Mouse (Mus musculus) midbrain, embryonic 15.5 days (tissue): ENCODE results near the gene Mrpl28. TPM values are rescaled to one million over a fixed set of nuclear protein-coding genes. Genes with fewer than 3 reads are reported as not detected.
A peak's percentile ranks its signal among the peaks of the same experiment; 100 is the strongest.
"Not testable (repeated sequence)": the region's sequence is repeated elsewhere in the genome, so short reads cannot be mapped to it uniquely, and the experiment has no call there.

ENCODE experiments used
- ATAC-seq: fragments of 200-750 bp; cut with Nextera tagmentation; replicated peaks from 2 replicates; pipeline ENCODE4 v1.8.0; 2017; ENCODE audit warnings: moderate TSS enrichment
- H3K27ac ChIP-seq: fragments of 300-500 bp; sonication (generic); 2 replicates; pipeline ENCODE4 v1.5.1; 2015; ENCODE audit warnings: mild to moderate bottlenecking, inconsistent platforms
- H3K27me3 ChIP-seq: fragments of 300-500 bp; sonication (generic); replicated peaks from 2 replicates; pipeline ENCODE4 v1.6.1; 2015; ENCODE audit warnings: inconsistent platforms
- H3K36me3 ChIP-seq: fragments of 300-500 bp; sonication (generic); replicated peaks from 2 replicates; pipeline ENCODE4 v1.6.1; 2015; ENCODE audit warnings: inconsistent platforms
- H3K4me1 ChIP-seq: fragments of 300-500 bp; sonication (generic); 2 replicates; pipeline ENCODE4 v1.6.1; 2015; ENCODE audit warnings: inconsistent platforms
- H3K4me2 ChIP-seq: fragments of 300-500 bp; sonication (generic); 2 replicates; pipeline ENCODE4 v1.6.1; 2015; ENCODE audit warnings: inconsistent platforms, mild to moderate bottlenecking, moderate library complexity
- H3K4me3 ChIP-seq: fragments of 300-500 bp; sonication (generic); 2 replicates; pipeline ENCODE4 v1.5.1; 2015; ENCODE audit warnings: mild to moderate bottlenecking, inconsistent platforms
- H3K9ac ChIP-seq: fragments of 300-500 bp; sonication (generic); 2 replicates; pipeline ENCODE4 v1.6.1; 2015; ENCODE audit warnings: mild to moderate bottlenecking, inconsistent platforms
- H3K9me3 ChIP-seq: fragments of 300-500 bp; sonication (generic); 2 replicates; pipeline ENCODE4 v1.6.1; 2016; ENCODE audit warnings: inconsistent platforms
- WGBS: fragments of 180-500 bp; shearing (Covaris S2); methylation state at CpG from one replicate; pipeline ENCODE4 v1.1.7; 2015; ENCODE audit warnings: mixed read lengths; 5-methylcytosine and 5-hydroxymethylcytosine counted together
- polyA plus RNA-seq: library from polyadenylated mRNA; unstranded; fragments of >200 nt; fragmentation: Nextera tagmentation; extraction: Ambion mirVana; gene quantifications from 2 replicates; pipeline ENCODE4 v1.2.1, GENCODE M21; 2015

Mrpl28 gene
- 172 and 179 TPM in 2 replicates for polyA plus RNA-seq

DNA sequence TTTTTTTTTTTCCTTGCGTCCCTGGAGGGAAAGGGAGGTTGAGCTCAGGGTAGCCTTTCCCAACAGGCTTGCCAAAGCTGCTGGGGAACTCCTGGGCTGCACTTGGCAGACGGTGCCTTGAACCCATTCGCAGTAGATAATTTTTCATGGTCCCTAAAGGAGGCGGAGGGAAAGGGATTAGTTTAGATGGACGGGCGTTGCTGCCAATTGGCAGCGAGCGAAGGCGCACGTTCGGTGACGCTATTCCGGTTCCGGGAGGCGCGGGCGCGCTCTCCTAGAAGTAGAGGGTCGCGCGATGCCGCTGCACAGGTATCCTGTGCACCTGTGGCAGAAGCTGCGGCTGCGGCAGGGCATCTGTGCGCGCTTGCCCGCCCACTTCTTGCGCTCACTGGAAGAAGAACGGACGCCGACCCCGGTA, at the start of gene Mrpl28:
Gene Mrpl28 (plus strand): TSS at position 234 of the 418 bp plus-strand sequence.
- peak within 1 kb of the TSS; percentile 84 for H3K4me2 ChIP-seq
- peak within 1 kb of the TSS; percentile 76 for H3K4me3 ChIP-seq
- under 1% methylated on average over 32 of the region's 32 CpGs for WGBS
- H3K9ac ChIP-seq, result peak within 1 kb of the TSS; percentile 64
- peak within 1 kb of the TSS; percentile 31; the same call in 1 of the 2 replicates for H3K27ac ChIP-seq
- no peaks in the 10 kb centered on the region for H3K9me3 ChIP-seq
- peaks cover 13% of the 10 kb centered on the region for H3K36me3 ChIP-seq
- peak; percentile 93 for ATAC-seq
- 0 out of 2 replicates have a peak, but pooled peaks cover 6% of the 10 kb centered on the region for H3K27me3 ChIP-seq
- H3K4me1 ChIP-seq, result peaks cover 19% of the 10 kb centered on the region

GRCm38 (mm10) chr17:26075246-26075645, 48.1 kb upstream of the Mrpl28 start:
- 0 out of 2 replicates have a peak, but pooled peaks cover 3% of the 10 kb centered on the region for H3K27me3 ChIP-seq
- H3K9ac ChIP-seq, result no peak overlapping the region
- no peaks in the 10 kb centered on the region for H3K9me3 ChIP-seq
- H3K4me2 ChIP-seq, result no peak overlapping the region
- H3K36me3 ChIP-seq, result no peaks in the 10 kb centered on the region
- ATAC-seq, result no peak
- WGBS, result 74% methylated on average over 3 of the region's 3 CpGs
- H3K4me3 ChIP-seq, result no peak overlapping the region
- no peak overlapping the region for H3K27ac ChIP-seq
- no peaks in the 10 kb centered on the region for H3K4me1 ChIP-seq

GRCm38 (mm10) chr17:26078851-26079250, 44.4 kb upstream of the Mrpl28 start:
- Histone ChIP-seq H3K36me3 (no peaks in the 10 kb centered on the region; the same call in 1 of the 2 replicates), H3K9me3 (no peaks in the 10 kb centered on the region), H3K27me3 (no peaks in the 10 kb centered on the region), H3K27ac (no peak overlapping the region), H3K4me2 (no peak overlapping the region), H3K4me3 (no peak overlapping the region), H3K9ac (no peak overlapping the region), H3K4me1 (no peaks in the 10 kb centered on the region)
- 74% methylated on average over 2 of the region's 2 CpGs for WGBS
- no peak for ATAC-seq

GRCm38 (mm10) chr17:26080867-26081266, 42.4 kb upstream of the Mrpl28 start:
- H3K27me3 ChIP-seq, result no peaks in the 10 kb centered on the region
- no peak overlapping the region for H3K9ac ChIP-seq
- no peaks in the 10 kb centered on the region for H3K9me3 ChIP-seq
- 56% methylated on average over 2 of the region's 2 CpGs for WGBS
- H3K4me2 ChIP-seq, result no peak overlapping the region
- no peak overlapping the region for H3K4me3 ChIP-seq
- no peak overlapping the region for H3K27ac ChIP-seq
- no peaks in the 10 kb centered on the region for H3K4me1 ChIP-seq
- no peaks in the 10 kb centered on the region; the same call in 1 of the 2 replicates for H3K36me3 ChIP-seq
- no peak for ATAC-seq

GRCm38 (mm10) chr17:26087059-26087564, 36.2 kb upstream of the Mrpl28 start:
- Histone ChIP-seq H3K4me3 (no peak overlapping the region), H3K9me3 (no peaks in the 10 kb centered on the region), H3K4me2 (no peak overlapping the region), H3K27me3 (no peaks in the 10 kb centered on the region), H3K27ac (no peak overlapping the region), H3K36me3 (no peaks in the 10 kb centered on the region; the same call in 1 of the 2 replicates), H3K9ac (no peak overlapping the region), H3K4me1 (peaks cover 7% of the 10 kb centered on the region)
- 94% methylated on average over 9 of the region's 9 CpGs for WGBS
- ATAC-seq, result no peak

DNA sequence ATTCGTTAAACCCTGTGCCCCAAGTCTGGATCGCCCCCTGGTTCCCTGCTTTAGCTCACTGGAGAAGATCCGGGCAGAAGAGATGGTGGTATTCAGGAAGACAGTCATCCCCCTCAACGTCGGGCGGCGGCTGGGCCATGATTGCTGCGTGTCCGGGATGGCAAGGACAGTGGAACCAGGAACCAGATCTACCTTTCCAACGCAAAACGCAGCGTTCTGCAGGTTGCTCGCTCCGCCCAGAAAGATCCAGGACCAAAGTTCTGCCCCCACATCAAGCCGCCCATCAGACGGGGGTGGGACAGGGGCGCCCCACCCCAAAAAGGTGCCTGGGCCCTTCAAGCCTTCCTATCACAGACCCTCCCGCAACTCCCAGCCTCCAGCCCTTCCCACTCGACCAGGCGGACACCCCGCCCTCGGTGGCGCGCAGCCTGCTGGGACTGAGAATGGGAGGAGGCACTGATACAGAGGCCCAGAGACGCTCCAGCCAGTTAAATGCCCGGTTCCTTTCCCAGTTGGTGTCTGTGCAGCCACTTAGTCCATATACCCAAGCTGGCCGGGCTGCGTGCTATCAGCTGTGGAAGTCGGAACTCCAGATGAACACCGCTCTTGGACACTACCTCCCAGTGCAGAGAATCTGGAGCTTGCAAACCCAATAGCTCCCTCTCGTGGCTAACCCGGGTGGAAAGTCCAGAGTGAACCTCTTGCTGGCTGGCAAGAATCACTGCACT, 33.2 kb upstream of the Mrpl28 start, which contains the start of gene Decr2:
Gene Decr2 (minus strand): TSS at position 433 of the 728 bp plus-strand sequence.
- H3K4me3 ChIP-seq, result peak within 1 kb of the TSS; percentile 62
- no peaks in the 10 kb centered on the region for H3K36me3 ChIP-seq
- peak within 1 kb of the TSS; percentile 86 for H3K27ac ChIP-seq
- 1% methylated on average over 32 of the region's 32 CpGs for WGBS
- no peaks in the 10 kb centered on the region for H3K27me3 ChIP-seq
- peak within 1 kb of the TSS; percentile 55 for H3K9ac ChIP-seq
- no peaks in the 10 kb centered on the region for H3K9me3 ChIP-seq
- peak within 1 kb of the TSS; percentile 80 for H3K4me2 ChIP-seq
- H3K4me1 ChIP-seq, result peaks cover 14% of the 10 kb centered on the region
- peak; percentile 84 for ATAC-seq

GRCm38 (mm10) chr17:26094531-26095110, 28.7 kb upstream of the Mrpl28 start:
- Histone ChIP-seq H3K4me3 (peak overlapping the region; percentile 55), H3K27ac (no peak overlapping the region; the same call in 1 of the 2 replicates), H3K9ac (peak overlapping the region; percentile 70), H3K27me3 (no peaks in the 10 kb centered on the region), H3K9me3 (no peaks in the 10 kb centered on the region), H3K4me2 (peak overlapping the region; percentile 81), H3K4me1 (peaks cover 11% of the 10 kb centered on the region), H3K36me3 (no peaks in the 10 kb centered on the region)
- WGBS, result 28% methylated on average over 9 of the region's 9 CpGs
- ATAC-seq, result no peak

DNA sequence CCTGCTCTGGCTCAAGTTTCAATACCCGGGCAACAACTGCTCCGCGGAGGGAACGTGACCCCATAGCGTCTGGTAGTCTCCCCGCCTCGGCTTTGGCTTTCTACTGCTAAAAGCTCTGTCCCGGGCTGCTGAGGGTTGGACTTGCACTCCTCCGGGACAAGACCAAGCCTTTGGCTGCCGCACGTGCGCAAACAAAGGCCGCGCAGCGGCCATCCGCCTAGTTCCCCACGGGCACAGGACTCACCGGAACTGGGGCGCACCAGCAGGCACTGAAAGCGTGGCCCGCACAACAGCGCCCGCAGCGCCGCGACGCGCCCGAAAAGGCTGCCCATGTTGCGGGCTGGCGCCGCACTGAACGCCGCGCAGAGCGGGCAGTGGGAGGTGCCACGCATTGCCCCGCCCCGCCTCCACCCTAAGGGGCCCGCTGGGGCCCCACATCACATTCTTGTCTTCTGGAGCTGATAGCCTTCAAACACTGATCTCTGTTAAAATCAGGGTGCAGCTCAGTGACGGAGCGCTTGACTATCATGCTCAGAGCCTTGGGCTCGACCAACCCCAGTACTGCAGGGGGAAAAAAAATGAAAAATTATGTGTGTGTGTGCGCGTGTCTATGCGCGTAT, 28.1 kb upstream of the Mrpl28 start, which contains the start of gene Nme4:
Gene Nme4 (minus strand): TSS at position 482 of the 620 bp plus-strand sequence.
- Histone ChIP-seq H3K27ac (peak within 1 kb of the TSS; percentile 62), H3K4me1 (0 out of 2 replicates have a peak, but pooled peaks cover 7% of the 10 kb centered on the region), H3K9me3 (no peaks in the 10 kb centered on the region), H3K36me3 (no peaks in the 10 kb centered on the region), H3K27me3 (no peaks in the 10 kb centered on the region), H3K4me3 (peak within 1 kb of the TSS; percentile 55), H3K9ac (peak within 1 kb of the TSS; percentile 70), H3K4me2 (peak within 1 kb of the TSS; percentile 81)
- 4% methylated on average over 47 of the region's 47 CpGs for WGBS
- ATAC-seq, result peak; percentile 72

- 92% methylated on average over 7 of the region's 7 CpGs for WGBS
- Histone ChIP-seq H3K27me3 (no peaks in the 10 kb centered on the region), H3K4me2 (no peak overlapping the region), H3K27ac (no peak overlapping the region), H3K4me3 (no peak overlapping the region), H3K9ac (no peak overlapping the region), H3K9me3 (no peaks in the 10 kb centered on the region), H3K4me1 (0 out of 2 replicates have a peak, but pooled peaks cover 7% of the 10 kb centered on the region), H3K36me3 (no peaks in the 10 kb centered on the region)
- no peak for ATAC-seq
These were observed 24.8 kb upstream of the Mrpl28 start for GRCm38 (mm10) chr17:26098461-26098860.

GRCm38 (mm10) chr17:26099316-26099715, 24.0 kb upstream of the Mrpl28 start:
- not testable (repeated sequence) for ATAC-seq, H3K4me3 ChIP-seq, H3K4me2 ChIP-seq, H3K36me3 ChIP-seq, H3K9ac ChIP-seq, H3K27me3 ChIP-seq, H3K9me3 ChIP-seq, H3K27ac ChIP-seq, H3K4me1 ChIP-seq
- 59% methylated on average over 3 of the region's 3 CpGs for WGBS

DNA sequence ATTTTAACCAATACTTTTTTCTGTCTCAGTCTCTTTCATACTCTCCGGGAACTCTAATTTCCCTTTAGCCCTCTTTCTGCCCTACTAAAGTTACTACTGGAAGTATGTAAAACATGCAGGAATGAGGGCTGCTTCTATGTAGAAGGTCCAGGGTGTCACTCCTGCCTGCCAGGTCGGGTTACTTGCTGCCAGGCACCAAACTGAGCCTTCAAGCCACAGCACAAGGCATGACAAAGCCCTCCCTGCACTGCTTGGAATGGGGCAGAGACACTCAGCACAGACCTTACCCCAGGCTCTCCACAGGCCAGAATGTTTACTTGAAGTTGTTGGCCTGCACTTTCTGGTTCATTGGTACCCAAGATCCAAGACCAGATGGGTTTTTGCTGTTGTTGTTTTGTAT, 23.1 kb upstream of the Mrpl28 start:
- Histone ChIP-seq H3K27ac (no peak overlapping the region), H3K4me1 (no peaks in the 10 kb centered on the region), H3K4me3 (no peak overlapping the region), H3K4me2 (no peak overlapping the region), H3K9ac (no peak overlapping the region), H3K27me3 (no peaks in the 10 kb centered on the region), H3K9me3 (no peaks in the 10 kb centered on the region), H3K36me3 (no peaks in the 10 kb centered on the region)
- 41% methylated on average over 2 of the region's 2 CpGs for WGBS
- no peak for ATAC-seq

DNA sequence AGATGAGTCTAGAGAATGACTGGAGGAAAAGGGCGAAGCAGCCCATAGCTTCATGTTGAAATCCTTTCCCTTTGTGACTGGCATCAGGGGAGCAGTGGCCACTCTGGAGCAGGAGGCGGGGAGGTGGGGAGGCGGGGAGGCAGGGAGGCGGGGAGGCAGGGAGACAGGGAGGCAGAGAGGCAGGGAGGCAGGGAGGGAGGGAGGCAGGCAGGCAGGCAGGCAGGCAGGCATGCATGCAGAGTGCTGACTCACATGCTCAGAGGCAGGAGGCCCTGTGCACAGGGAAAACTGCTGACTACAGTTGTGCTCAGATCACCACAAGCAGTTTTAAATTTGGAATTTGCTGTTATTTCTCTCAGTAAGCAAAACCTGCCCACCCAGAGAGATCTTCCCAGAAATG, 21.8 kb upstream of the Mrpl28 start:
- Histone ChIP-seq H3K4me3 (no peak overlapping the region), H3K36me3 (no peaks in the 10 kb centered on the region), H3K27ac (no peak overlapping the region), H3K9ac (no peak overlapping the region), H3K9me3 (no peaks in the 10 kb centered on the region), H3K27me3 (no peaks in the 10 kb centered on the region), H3K4me1 (no peaks in the 10 kb centered on the region), H3K4me2 (no peak overlapping the region)
- 35% methylated on average over 3 of the region's 4 CpGs for WGBS
- ATAC-seq, result no peak
